Mouse (Mus musculus) liver, postnatal 0 days (tissue): Measurements from ENCODE around the gene Zfp607a.

ENCODE experiments used
- CTCF ChIP-seq: sonication (generic); IDR thresholded peaks from 2 replicates; pipeline ENCODE4 v1.5.1; 2016; ENCODE audit warnings: antibody characterized with exemption, low read depth
- EP300 ChIP-seq: IDR thresholded peaks from 2 replicates; pipeline ENCODE4 v1.6.1; 2016; ENCODE audit warnings: antibody characterized with exemption, low read depth, mild to moderate bottlenecking

- TF ChIP-seq CTCF (no peak), EP300 (no peak)
Observed at GRCm38 (mm10) chr7:27857227-27857626, at the start of gene Zfp607a.
